Mouse (Mus musculus): Measurements from ENCODE around the gene Fbxl12.

DNA sequence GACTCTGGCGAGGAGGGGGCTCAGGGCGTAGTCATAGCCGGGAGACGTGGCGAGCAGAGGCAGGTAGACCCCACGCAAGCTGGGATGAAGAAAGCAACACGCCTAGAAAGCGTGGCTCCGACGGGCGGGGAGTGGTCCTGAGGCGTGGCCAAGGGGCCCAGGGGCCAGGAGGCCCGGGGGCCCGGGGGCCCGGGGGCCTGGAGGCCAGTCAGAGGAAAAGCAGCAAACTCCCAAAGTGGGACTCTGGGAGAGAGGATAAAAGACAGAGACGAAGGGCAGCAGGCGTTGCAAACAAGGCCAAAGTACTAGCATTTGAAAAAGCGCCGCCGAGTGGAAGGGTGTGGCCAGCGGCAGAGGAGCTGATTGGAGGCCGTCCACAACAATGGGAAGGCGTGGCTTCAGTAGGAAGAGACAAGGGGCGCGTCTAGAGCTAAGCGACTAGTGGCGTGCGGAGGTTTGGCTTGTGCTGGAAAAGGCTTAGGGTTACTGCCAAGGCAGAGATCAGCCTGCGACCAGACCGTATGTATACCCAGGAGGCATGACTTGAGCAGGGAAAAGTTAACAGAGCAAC, 1.6 kb downstream of the Fbxl12 start:
- no peak for TF ChIP-seq ZC3H11A (IDR thresholded peaks at IDR 0.05; ENCODE audit: borderline replicate concordance, low read depth, low read length)
- no peak for TF ChIP-seq MAFK (IDR thresholded peaks at IDR 0.05; ENCODE audit: insufficient read depth, low read depth, low read length)
- no peak for TF ChIP-seq HCFC1 (IDR thresholded peaks at IDR 0.05; ENCODE audit: borderline replicate concordance, insufficient read depth, low read length)
- no peak for TF ChIP-seq ZNF384 (IDR thresholded peaks at IDR 0.05; ENCODE audit: low read depth, low read length)
- TF ChIP-seq CHD2 (IDR thresholded peaks at IDR 0.05; ENCODE audit: low read depth, low read length), result no peak

Measured in ES-E14 (cell line).